Mouse (Mus musculus) myocyte (in vitro differentiated cells): ENCODE measurements at regions not wholly inside any gene's neighbourhood (a gene's known extent, or its start where the extent isn't known, plus 50 kb on each side); places are given as distances from the start of the nearest gene placed in this dataset.

Experiments used
- H3K27me3 ChIP-seq: one replicate; pipeline ENCODE4 v1.6.1; 2011; ENCODE audit not compliant: control insufficient read depth, insufficient read depth, insufficient read length
- H3K36me3 ChIP-seq: one replicate; pipeline ENCODE4 v1.6.1; 2011; ENCODE audit not compliant: control insufficient read depth, insufficient read depth
- H3K4me2 ChIP-seq: one replicate; pipeline ENCODE4 v1.6.1; 2011; ENCODE audit warnings: low read depth, control low read depth
- H3K4me3 ChIP-seq: one replicate; pipeline ENCODE4 v1.5.1; 2011; ENCODE audit warnings: mild to moderate bottlenecking, control low read depth, moderate library complexity
- H3K79me2 ChIP-seq: one replicate; pipeline ENCODE4 v1.6.1; 2011; ENCODE audit not compliant: control insufficient read depth, insufficient read depth
- H3ac ChIP-seq: one replicate; pipeline ENCODE4 v1.6.1; 2011; ENCODE audit not compliant: control insufficient read depth, insufficient read length
- CEBPB ChIP-seq: IDR thresholded peaks from 2 replicates; pipeline ENCODE4 v1.6.1; 2011; ENCODE audit warnings: mild to moderate bottlenecking, moderate library complexity; ENCODE audit not compliant: poor library complexity, insufficient read depth, severe bottlenecking
- E2F4 ChIP-seq: IDR thresholded peaks from one replicate; pipeline ENCODE4 v1.6.1; 2011; ENCODE audit warnings: mild to moderate bottlenecking, control low read depth, moderate library complexity; ENCODE audit not compliant: insufficient read depth
- MAX ChIP-seq: IDR thresholded peaks from one replicate; pipeline ENCODE4 v1.6.1; 2011; ENCODE audit warnings: low read depth, mild to moderate bottlenecking, control low read depth
- MYOD1 ChIP-seq, 3 experiments: IDR thresholded peaks; one replicate each; pipeline ENCODE4 v1.6.1; 2011; ENCODE audit warnings: control low read depth in 2 of 3, low read depth in 2 of 3, mild to moderate bottlenecking in 2 of 3, moderate library complexity in 1 of 3; ENCODE audit not compliant: insufficient read length in 2 of 3, control insufficient read depth in 1 of 3
- MYOG ChIP-seq, 3 experiments: IDR thresholded peaks; one replicate each; pipeline ENCODE4 v1.6.1; 2011; ENCODE audit warnings: control low read depth in 2 of 3, low read depth in 2 of 3, mild to moderate bottlenecking in 2 of 3; ENCODE audit not compliant: insufficient read length in 2 of 3, control insufficient read depth in 1 of 3, insufficient read depth in 1 of 3
- POLR2A ChIP-seq: IDR thresholded peaks from one replicate; pipeline ENCODE4 v1.6.1; 2011; ENCODE audit warnings: low read depth, mild to moderate bottlenecking, control low read depth, moderate library complexity; ENCODE audit not compliant: insufficient read length
- POLR2AphosphoS2 ChIP-seq: IDR thresholded peaks from one replicate; pipeline ENCODE4 v1.6.1; 2011; ENCODE audit warnings: low read depth, control low read depth; ENCODE audit not compliant: insufficient read length
- REST ChIP-seq: IDR thresholded peaks from one replicate; pipeline ENCODE4 v1.6.1; 2011; ENCODE audit warnings: mild to moderate bottlenecking, control low read depth, moderate library complexity; ENCODE audit not compliant: insufficient read depth, insufficient read length
- SRF ChIP-seq: IDR thresholded peaks from one replicate; pipeline ENCODE4 v1.6.1; 2011; ENCODE audit warnings: low read depth; ENCODE audit not compliant: control insufficient read depth, insufficient read length
- TCF12 ChIP-seq: IDR thresholded peaks from one replicate; pipeline ENCODE4 v1.6.1; 2011; ENCODE audit warnings: mild to moderate bottlenecking, control low read depth; ENCODE audit not compliant: poor library complexity, insufficient read depth, severe bottlenecking
- TCF3 ChIP-seq: IDR thresholded peaks from one replicate; pipeline ENCODE4 v1.6.1; 2011; ENCODE audit warnings: low read depth, control low read depth; ENCODE audit not compliant: insufficient read length
- USF1 ChIP-seq: IDR thresholded peaks from one replicate; pipeline ENCODE4 v1.6.1; 2011; ENCODE audit warnings: low read depth, mild to moderate bottlenecking, control low read depth, moderate library complexity

- Histone ChIP-seq H3ac (no peak overlapping the region), H3K36me3 (no peaks in the 10 kb centered on the region), H3K79me2 (no peaks in the 10 kb centered on the region), H3K4me2 (no peak overlapping the region), H3K27me3 (no peaks in the 10 kb centered on the region), H3K4me3 (no peak overlapping the region)
- TF ChIP-seq POLR2A = no peak
- TF ChIP-seq REST = no peak
- TF ChIP-seq MYOG (IDR thresholded peaks at IDR 0.05; ENCODE audit: control insufficient read depth in 1 of 3, insufficient read depth in 1 of 3, insufficient read length in 2 of 3, low read depth in 2 of 3) = no peak
- no peak for TF ChIP-seq CEBPB
- TF ChIP-seq TCF12 = no peak
- TF ChIP-seq MAX = no peak
- TF ChIP-seq TCF3 = no peak
- no peak for TF ChIP-seq E2F4
- TF ChIP-seq USF1 = no peak
- no peak for TF ChIP-seq SRF
- TF ChIP-seq POLR2AphosphoS2 = no peak
- TF ChIP-seq MYOD1 (IDR thresholded peaks at IDR 0.05; ENCODE audit: control insufficient read depth in 1 of 3, insufficient read length in 2 of 3, low read depth in 2 of 3) = no peak
Observed at GRCm38 (mm10) chr4:7175030-7175429, 1063.8 kb downstream of the Car8 start.

- Histone ChIP-seq H3K4me3 (no peak overlapping the region), H3K79me2 (no peaks in the 10 kb centered on the region), H3K4me2 (no peak overlapping the region), H3K27me3 (no peaks in the 10 kb centered on the region), H3K36me3 (no peaks in the 10 kb centered on the region), H3ac (no peak overlapping the region)
- TF ChIP-seq TCF12 = no peak
- TF ChIP-seq CEBPB = no peak
- no peak for TF ChIP-seq POLR2AphosphoS2
- no peak for TF ChIP-seq E2F4
- TF ChIP-seq TCF3 = no peak
- TF ChIP-seq REST = no peak
- no peak for TF ChIP-seq MYOD1 (IDR thresholded peaks at IDR 0.05; ENCODE audit: control insufficient read depth in 1 of 3, insufficient read length in 2 of 3, low read depth in 2 of 3)
- TF ChIP-seq POLR2A = no peak
- no peak for TF ChIP-seq MYOG (IDR thresholded peaks at IDR 0.05; ENCODE audit: control insufficient read depth in 1 of 3, insufficient read depth in 1 of 3, insufficient read length in 2 of 3, low read depth in 2 of 3)
- no peak for TF ChIP-seq SRF
- no peak for TF ChIP-seq MAX
- no peak for TF ChIP-seq USF1
Observed at GRCm38 (mm10) chr4:7172528-7173306, 1066.1 kb downstream of the Car8 start.

- no peak for TF ChIP-seq MYOD1 (IDR thresholded peaks at IDR 0.05; ENCODE audit: control insufficient read depth in 1 of 3, insufficient read length in 2 of 3, low read depth in 2 of 3)
- TF ChIP-seq REST = no peak
- TF ChIP-seq POLR2AphosphoS2 = no peak
- TF ChIP-seq USF1 = no peak
- no peak for TF ChIP-seq SRF
- no peak for TF ChIP-seq POLR2A
- TF ChIP-seq CEBPB = no peak
- TF ChIP-seq E2F4 = no peak
- no peak for TF ChIP-seq TCF3
- no peak for TF ChIP-seq TCF12
- TF ChIP-seq MYOG (IDR thresholded peaks at IDR 0.05; ENCODE audit: control insufficient read depth in 1 of 3, insufficient read depth in 1 of 3, insufficient read length in 2 of 3, low read depth in 2 of 3) = no peak
- TF ChIP-seq MAX = no peak
- no peak overlapping the region for H3K4me2 ChIP-seq
- no peak overlapping the region for H3ac ChIP-seq
- H3K4me3 ChIP-seq = no peak overlapping the region
- H3K27me3 ChIP-seq = no peaks in the 10 kb centered on the region
- H3K79me2 ChIP-seq = no peaks in the 10 kb centered on the region
- H3K36me3 ChIP-seq = no peaks in the 10 kb centered on the region
Observed at GRCm38 (mm10) chr4:7171637-7172417, 1067.0 kb downstream of the Car8 start.

- H3K27me3 ChIP-seq = no peaks in the 10 kb centered on the region
- H3K79me2 ChIP-seq = no peaks in the 10 kb centered on the region
- H3K4me2 ChIP-seq = no peak overlapping the region
- no peaks in the 10 kb centered on the region for H3K36me3 ChIP-seq
- no peak overlapping the region for H3ac ChIP-seq
- TF ChIP-seq USF1 = no peak
- no peak for TF ChIP-seq MYOG (IDR thresholded peaks at IDR 0.05; ENCODE audit: control insufficient read depth in 1 of 3, insufficient read depth in 1 of 3, insufficient read length in 2 of 3, low read depth in 2 of 3)
- no peak for TF ChIP-seq SRF
- TF ChIP-seq TCF12 = no peak
- no peak for TF ChIP-seq POLR2A
- TF ChIP-seq CEBPB = no peak
- TF ChIP-seq POLR2AphosphoS2 = no peak
- no peak for TF ChIP-seq MAX
- no peak for TF ChIP-seq TCF3
- TF ChIP-seq E2F4 = no peak
- no peak for TF ChIP-seq REST
- TF ChIP-seq MYOD1 (IDR thresholded peaks at IDR 0.05; ENCODE audit: control insufficient read depth in 1 of 3, insufficient read length in 2 of 3, low read depth in 2 of 3) = no peak
- no peak overlapping the region for H3K4me3 ChIP-seq
Observed at GRCm38 (mm10) chr4:7161411-7161810, 1077.4 kb downstream of the Car8 start.
